In genomic region chr5:132305354-132305934, GRCm38 (mm10) we compare ENCODE assay signal across 19 mouse cellular contexts.
A peak's percentile ranks its signal among the peaks of the same experiment; 100 is the strongest.
DNase-seq lines count a peak whose midpoint lies in the region; ATAC-seq and TF ChIP-seq lines count a peak whose summit lies in the region.
"Had no signal": no experiment of that assay in that cellular context is flagged by ENCODE, and none has a peak within 500 bp of the region (broad histone marks: within the 10 kb centered on the region; RNA-seq: fewer than 3 reads in every experiment).

No protein-coding gene starts in this region.

- no peaks in the 10 kb centered on the region for H3K9me3 ChIP-seq in kidney, embryonic 16.5 days (ENCODE audit: low read length)
- H3K9me3 ChIP-seq in lung, postnatal 0 days (ENCODE audit: low read length): no peaks in the 10 kb centered on the region
- H3K9me3 ChIP-seq: heart, embryonic 15.5 days had no signal

- H3K4me1 ChIP-seq in kidney, embryonic 16.5 days (ENCODE audit: insufficient read depth, low read length): peaks cover 25% of the 10 kb centered on the region
- H3K4me1 ChIP-seq in kidney, adult 2 months (ENCODE audit: control insufficient read depth, insufficient read depth, low read length): no peaks in the 10 kb centered on the region
- no peaks in the 10 kb centered on the region for H3K4me1 ChIP-seq in lung, postnatal 0 days (ENCODE audit: insufficient read depth, low read depth, low read length)
- peaks cover 12% of the 10 kb centered on the region for H3K4me1 ChIP-seq in olfactory bulb, adult 2 months (ENCODE audit: control insufficient read depth, insufficient read depth, low read length)
- H3K4me1 ChIP-seq: heart, embryonic 15.5 days had no signal

- peak; percentile 74 for ATAC-seq in kidney, embryonic 16.5 days (ENCODE audit: low FRiP score, low TSS enrichment)
- no peak for ATAC-seq in lung, postnatal 0 days
- ATAC-seq: activated CD4-positive, CD25-positive, alpha-beta regulatory T cell, adult 4 months; inflammation-experienced regulatory T-cells, adult 6 months had no signal

- no peak for TF ChIP-seq CTCF in kidney, adult 2 months (conservative IDR thresholded peaks at IDR 0.05; ENCODE audit: insufficient read depth, insufficient read length, low read depth, low read length)
- TF ChIP-seq CTCF in lung, postnatal 0 days (IDR thresholded peaks at IDR 0.05): no peak
- TF ChIP-seq CTCF in olfactory bulb, adult 2 months (IDR thresholded peaks at IDR 0.05; ENCODE audit: insufficient read depth, low read depth, low read length): no peak

- WGBS in kidney, embryonic 16.5 days: 23% methylated on average over 5 of the region's 5 CpGs
- WGBS in kidney, adult 2 months: 56% methylated on average over 5 of the region's 5 CpGs
- 60% methylated on average over 5 of the region's 5 CpGs for WGBS in lung, postnatal 0 days
- 22% methylated on average over 5 of the region's 5 CpGs for WGBS in olfactory bulb, adult 2 months

- no peaks in the 10 kb centered on the region for H3K27me3 ChIP-seq in kidney, embryonic 16.5 days (ENCODE audit: insufficient read depth, low read length)
- no peaks in the 10 kb centered on the region for H3K27me3 ChIP-seq in kidney, adult 2 months (replicated peaks; ENCODE audit: control insufficient read depth, insufficient read depth, low read length)
- H3K27me3 ChIP-seq in lung, postnatal 0 days (replicated peaks; ENCODE audit: insufficient read depth, low read length): no peaks in the 10 kb centered on the region
- H3K27me3 ChIP-seq: CH12.LX; heart, embryonic 15.5 days had no signal

- no peak overlapping the region for H3K4me2 ChIP-seq in kidney, embryonic 16.5 days (replicated peaks; ENCODE audit: low read depth, low read length)
- no peak overlapping the region for H3K4me2 ChIP-seq in lung, postnatal 0 days (replicated peaks; ENCODE audit: low read depth, low read length)
- H3K4me2 ChIP-seq: heart, embryonic 15.5 days; midbrain, embryonic 11.5 days had no signal

- H3K9ac ChIP-seq in kidney, embryonic 16.5 days (replicated peaks; ENCODE audit: low read length): no peak overlapping the region
- H3K9ac ChIP-seq in lung, postnatal 0 days (replicated peaks; ENCODE audit: low read depth): no peak overlapping the region
- H3K9ac ChIP-seq: heart, embryonic 15.5 days; liver, embryonic 14.5 days had no signal

- no peak overlapping the region for H3K4me3 ChIP-seq in kidney, embryonic 16.5 days (ENCODE audit: low read length)
- H3K4me3 ChIP-seq in kidney, adult 2 months (ENCODE audit: insufficient read depth, low read depth, low read length): no peak overlapping the region
- H3K4me3 ChIP-seq in lung, postnatal 0 days (ENCODE audit: low read depth, low read length): no peak overlapping the region
- H3K4me3 ChIP-seq in olfactory bulb, adult 2 months (ENCODE audit: insufficient read depth, low read depth, low read length): no peak overlapping the region
- H3K4me3 ChIP-seq: heart, embryonic 15.5 days; myocyte had no signal

- H3K27ac ChIP-seq in kidney, embryonic 16.5 days (ENCODE audit: low read length): no peak overlapping the region
- no peak overlapping the region for H3K27ac ChIP-seq in kidney, adult 2 months (ENCODE audit: insufficient read depth, low read depth, low read length)
- no peak overlapping the region for H3K27ac ChIP-seq in lung, postnatal 0 days (ENCODE audit: low read length)
- peak overlapping the region; percentile 83 for H3K27ac ChIP-seq in olfactory bulb, adult 2 months (ENCODE audit: insufficient read depth, low read depth, low read length)
- H3K27ac ChIP-seq: heart, embryonic 15.5 days; liver, embryonic 14.5 days had no signal

- no peak for TF ChIP-seq POLR2A in kidney, adult 2 months (IDR thresholded peaks at IDR 0.05; ENCODE audit: low read depth, low read length)
- TF ChIP-seq POLR2A in olfactory bulb, adult 2 months (IDR thresholded peaks at IDR 0.05; ENCODE audit: insufficient read depth, low read depth, low read length): no peak

- TF ChIP-seq EP300 in lung, postnatal 0 days (IDR thresholded peaks at IDR 0.05): no peak

- no peaks in the 10 kb centered on the region for H3K36me3 ChIP-seq in kidney, embryonic 16.5 days (ENCODE audit: insufficient read depth, low read length)
- H3K36me3 ChIP-seq in kidney, adult 2 months (ENCODE audit: control insufficient read depth, insufficient read depth, low read length): no peaks in the 10 kb centered on the region
- no peaks in the 10 kb centered on the region for H3K36me3 ChIP-seq in lung, postnatal 0 days (ENCODE audit: insufficient read depth, low read length)
- H3K36me3 ChIP-seq: heart, embryonic 15.5 days had no signal

- DNase-seq in embryo, embryonic 10 days (ENCODE audit: low spot score): peak; percentile 20
- DNase-seq in embryo, embryonic 11 days: no peak
- no peak for DNase-seq in kidney, adult 2 months
- peak; percentile 25 for DNase-seq in lung, postnatal 0 days (ENCODE audit: low spot score)
- DNase-seq in lung, postnatal 36 days: no peak
- no peak for DNase-seq in adrenal gland, adult 8-10 months
- DNase-seq: cerebellum, adult 11-12 months; left cerebral cortex, postnatal 4 days; right cerebral cortex, postnatal 4 days; thymus, adult 2 months had no signal

Comparison
In these comparisons a context has a peak if more than half of its experiments do, and no peak if none do; other contexts are left out.
1. DNase-seq: peak in embryo, embryonic 10 days (single experiment) and lung, postnatal 0 days (single experiment); none in embryo, embryonic 11 days (single experiment), kidney, adult 2 months (single experiment), lung, postnatal 36 days (single experiment) and adrenal gland, adult 8-10 months (single experiment).